Mouse (Mus musculus) lung, embryonic 15.5 days (tissue): ENCODE measurements around the gene Maml2. TPM values are rescaled to one million over a fixed set of nuclear protein-coding genes. Genes with fewer than 3 reads are reported as not detected.
A peak's percentile ranks its signal among the peaks of the same experiment; 100 is the strongest.

Source experiments
- ATAC-seq: fragments of 200-750 bp; cut with Nextera tagmentation; 2 replicates; pipeline ENCODE4 v1.8.0; 2017; ENCODE audit warnings: moderate number of reproducible peaks, borderline replicate concordance; ENCODE audit not compliant: low FRiP score, low TSS enrichment; ENCODE audit errors: extremely low read depth
- H3K27ac ChIP-seq: fragments of 300-500 bp; sonication (generic); 2 replicates; pipeline ENCODE4 v1.5.1; 2015; ENCODE audit warnings: moderate library complexity, mild to moderate bottlenecking, inconsistent platforms
- H3K27me3 ChIP-seq: fragments of 300-500 bp; sonication (generic); 2 replicates; pipeline ENCODE4 v1.6.1; 2015; ENCODE audit warnings: inconsistent platforms
- H3K36me3 ChIP-seq: fragments of 300-500 bp; sonication (generic); 2 replicates; pipeline ENCODE4 v1.6.1; 2015; ENCODE audit warnings: inconsistent platforms
- H3K4me1 ChIP-seq: fragments of 300-500 bp; sonication (generic); 2 replicates; pipeline ENCODE4 v1.6.1; 2015; ENCODE audit warnings: inconsistent platforms
- H3K4me2 ChIP-seq: fragments of 300-500 bp; sonication (generic); 2 replicates; pipeline ENCODE4 v1.6.1; 2015; ENCODE audit warnings: inconsistent platforms, mild to moderate bottlenecking, moderate library complexity
- H3K4me3 ChIP-seq: fragments of 300-500 bp; sonication (generic); 2 replicates; pipeline ENCODE4 v1.5.1; 2015; ENCODE audit warnings: mild to moderate bottlenecking, inconsistent platforms
- H3K9ac ChIP-seq: fragments of 300-500 bp; sonication (generic); 2 replicates; pipeline ENCODE4 v1.6.1; 2015; ENCODE audit warnings: inconsistent platforms
- H3K9me3 ChIP-seq: fragments of 300-500 bp; sonication (generic); 2 replicates; pipeline ENCODE4 v1.6.1; 2016; ENCODE audit warnings: inconsistent platforms
- WGBS: fragments of 180-500 bp; shearing (Covaris S2); methylation state at CpG from one replicate; pipeline ENCODE4 v1.1.7; 2015; 5-methylcytosine and 5-hydroxymethylcytosine counted together
- polyA plus RNA-seq: library from polyadenylated mRNA; unstranded; fragments of >200 nt; fragmentation: Nextera tagmentation; extraction: Ambion mirVana; gene quantifications from 2 replicates; pipeline ENCODE4 v1.2.1, GENCODE M21; 2015

Maml2 gene
- polyA plus RNA-seq, 1 experiment from 2014 or later = 14.5 TPM

DNA sequence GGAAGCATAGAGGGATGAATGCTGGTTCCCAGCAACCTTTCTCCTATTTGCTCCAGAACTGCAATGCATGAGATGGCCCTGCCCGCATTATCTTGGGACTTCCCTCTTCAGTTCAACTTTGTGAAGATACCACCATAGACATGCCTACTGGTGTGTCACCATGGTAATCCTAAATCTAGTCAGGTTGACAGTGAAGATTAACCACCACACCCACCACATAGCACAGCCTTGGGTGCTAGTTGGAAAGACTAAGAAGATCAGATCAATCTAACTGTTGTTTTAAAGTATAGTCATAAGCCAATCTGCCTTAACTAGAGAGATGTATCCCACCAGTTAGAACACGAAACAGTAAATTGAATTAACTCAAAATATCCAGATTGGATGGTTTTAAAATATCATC lies 381.9 kb downstream of the Maml2 start:
- Histone ChIP-seq H3K4me1 (peaks cover 10% of the 10 kb centered on the region; the same call in 1 of the 2 replicates), H3K27me3 (no peaks in the 10 kb centered on the region), H3K27ac (no peak overlapping the region), H3K9ac (no peak overlapping the region), H3K4me3 (no peak overlapping the region), H3K4me2 (no peak overlapping the region), H3K9me3 (no peaks in the 10 kb centered on the region), H3K36me3 (no peaks in the 10 kb centered on the region)
- ATAC-seq = no peak
- 93% methylated on average over 2 of the region's 2 CpGs for WGBS

DNA sequence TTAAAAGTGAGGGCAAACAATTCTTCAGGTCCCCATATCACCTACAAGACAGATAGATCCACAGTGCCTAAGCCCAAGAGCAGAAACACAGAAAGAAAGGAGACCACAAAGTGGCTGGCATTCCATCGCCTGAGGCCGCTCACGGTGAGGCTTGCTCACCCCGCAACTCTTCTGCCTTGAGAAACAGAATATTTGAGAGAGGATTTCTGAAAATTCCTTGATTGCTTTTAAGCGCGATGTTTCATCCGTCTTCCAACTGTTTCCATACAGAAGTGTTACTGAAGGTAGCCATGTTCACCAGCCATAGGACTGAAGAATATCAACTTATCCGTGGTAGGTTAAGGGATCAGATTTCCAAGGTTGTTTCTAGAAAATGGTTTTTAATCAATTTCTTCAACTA lies 383.4 kb downstream of the Maml2 start:
- H3K27ac ChIP-seq = peak overlapping the region; percentile 32
- H3K36me3 ChIP-seq = no peaks in the 10 kb centered on the region
- ATAC-seq = no peak
- no peak overlapping the region for H3K4me3 ChIP-seq
- WGBS = 67% methylated on average over 8 of the region's 8 CpGs
- H3K4me1 ChIP-seq = peaks cover 15% of the 10 kb centered on the region
- no peak overlapping the region for H3K9ac ChIP-seq
- no peaks in the 10 kb centered on the region for H3K9me3 ChIP-seq
- H3K27me3 ChIP-seq = no peaks in the 10 kb centered on the region
- peak overlapping the region; percentile 24; the same call in 1 of the 2 replicates for H3K4me2 ChIP-seq

DNA sequence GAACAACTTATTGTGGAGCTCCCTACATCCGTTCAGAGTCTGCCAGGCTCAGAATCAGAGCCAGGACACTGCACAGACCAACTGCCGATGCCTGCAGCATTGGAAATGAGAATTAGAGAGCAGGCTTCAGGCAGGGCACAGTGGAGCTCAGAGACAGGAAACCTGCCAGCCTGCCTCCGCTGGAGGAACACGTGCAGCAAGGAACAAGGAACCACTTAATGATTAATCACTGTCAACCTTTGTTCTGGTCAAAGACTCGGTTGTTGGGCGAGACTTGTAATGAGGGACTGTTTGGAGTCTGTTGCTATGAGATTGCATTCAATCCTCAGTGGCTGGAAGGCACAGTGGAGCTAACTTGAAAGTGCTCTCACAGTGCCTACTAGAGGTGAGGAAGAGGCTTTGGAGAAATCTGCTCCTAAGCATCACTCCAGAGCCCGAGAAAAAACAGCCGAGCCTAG lies 383.9 kb downstream of the Maml2 start:
- peak; percentile 60; the same call in 1 of the 2 replicates for ATAC-seq
- no peaks in the 10 kb centered on the region for H3K27me3 ChIP-seq
- no peaks in the 10 kb centered on the region for H3K36me3 ChIP-seq
- H3K4me3 ChIP-seq = no peak overlapping the region
- peak overlapping the region; percentile 32 for H3K27ac ChIP-seq
- H3K4me2 ChIP-seq = peak overlapping the region; percentile 24
- H3K4me1 ChIP-seq = peaks cover 15% of the 10 kb centered on the region
- H3K9me3 ChIP-seq = no peaks in the 10 kb centered on the region
- H3K9ac ChIP-seq = no peak overlapping the region
- 13% methylated on average over 8 of the region's 8 CpGs for WGBS

DNA sequence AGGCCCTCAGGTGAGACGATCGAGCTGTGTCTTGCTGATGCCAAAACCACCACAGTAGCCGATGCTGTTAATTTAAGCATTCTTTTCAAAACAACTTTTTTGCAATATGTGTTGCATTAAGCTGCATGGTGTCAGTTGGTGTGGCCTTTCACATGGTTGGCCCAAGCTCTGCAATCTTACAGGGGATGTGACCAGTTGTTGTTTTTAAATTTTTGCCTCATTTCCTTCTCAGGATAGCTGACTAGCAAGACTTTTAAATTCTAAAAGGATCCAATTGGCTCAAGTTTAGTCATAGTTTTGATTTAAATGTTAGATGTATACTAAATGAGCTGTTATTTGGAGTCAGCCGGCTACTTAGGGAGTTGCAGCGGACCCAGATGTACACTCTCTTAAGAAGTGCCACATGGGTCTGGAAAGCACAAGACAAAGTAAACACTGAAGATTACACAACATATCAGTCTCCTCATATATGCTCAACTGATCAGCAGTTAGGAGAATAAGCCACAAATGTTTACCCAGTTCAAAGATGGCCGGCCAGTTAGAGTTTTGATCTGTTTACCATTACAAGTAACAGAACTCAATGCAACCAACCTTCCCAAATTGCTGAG lies 386.7 kb downstream of the Maml2 start:
- H3K9ac ChIP-seq = no peak overlapping the region
- H3K36me3 ChIP-seq = no peaks in the 10 kb centered on the region
- WGBS = 61% methylated on average over 6 of the region's 6 CpGs
- H3K27ac ChIP-seq = peak overlapping the region; percentile 43
- H3K9me3 ChIP-seq = no peaks in the 10 kb centered on the region
- H3K27me3 ChIP-seq = no peaks in the 10 kb centered on the region
- peaks cover 21% of the 10 kb centered on the region for H3K4me1 ChIP-seq
- peak; percentile 89 for ATAC-seq
- no peak overlapping the region for H3K4me3 ChIP-seq
- no peak overlapping the region for H3K4me2 ChIP-seq

DNA sequence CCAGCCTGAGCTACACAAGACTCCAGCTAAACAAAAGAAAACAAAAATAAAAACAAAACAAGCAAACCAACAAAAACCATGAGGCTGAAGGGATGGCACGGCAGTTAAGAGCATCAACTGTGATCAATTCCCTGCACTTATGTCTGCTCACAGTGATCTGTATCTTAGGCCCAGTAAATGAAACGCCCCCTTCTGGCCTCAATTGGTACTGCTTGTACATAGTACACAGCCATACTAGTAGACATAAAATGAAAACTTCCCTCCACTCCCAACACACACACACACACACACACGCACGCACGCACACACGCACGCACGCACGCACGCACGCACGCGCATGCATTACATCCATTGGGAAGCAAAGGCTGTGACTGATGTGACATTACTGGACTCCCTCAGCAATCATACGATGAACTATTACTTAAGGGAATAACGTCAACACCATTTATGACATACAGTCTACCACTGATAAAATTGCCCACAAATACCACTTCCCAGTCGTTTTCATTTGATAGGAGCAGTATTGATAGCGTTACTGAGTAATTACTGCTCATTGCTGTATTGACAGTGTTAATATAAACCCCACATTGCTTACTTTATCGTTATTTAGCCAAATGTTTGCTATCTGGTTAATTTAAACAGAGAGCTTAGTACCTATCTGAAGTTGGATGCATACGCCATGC lies 389.4 kb downstream of the Maml2 start:
- H3K9ac ChIP-seq = no peak overlapping the region
- H3K27ac ChIP-seq = 0 out of 2 replicates have a peak overlapping the region, but pooled peaks have one; percentile 28
- H3K4me3 ChIP-seq = no peak overlapping the region
- no peak overlapping the region for H3K4me2 ChIP-seq
- no peak for ATAC-seq
- WGBS = 81% methylated on average over 19 of the region's 19 CpGs
- no peaks in the 10 kb centered on the region for H3K27me3 ChIP-seq
- H3K4me1 ChIP-seq = peaks cover 25% of the 10 kb centered on the region
- H3K9me3 ChIP-seq = no peaks in the 10 kb centered on the region
- no peaks in the 10 kb centered on the region for H3K36me3 ChIP-seq

DNA sequence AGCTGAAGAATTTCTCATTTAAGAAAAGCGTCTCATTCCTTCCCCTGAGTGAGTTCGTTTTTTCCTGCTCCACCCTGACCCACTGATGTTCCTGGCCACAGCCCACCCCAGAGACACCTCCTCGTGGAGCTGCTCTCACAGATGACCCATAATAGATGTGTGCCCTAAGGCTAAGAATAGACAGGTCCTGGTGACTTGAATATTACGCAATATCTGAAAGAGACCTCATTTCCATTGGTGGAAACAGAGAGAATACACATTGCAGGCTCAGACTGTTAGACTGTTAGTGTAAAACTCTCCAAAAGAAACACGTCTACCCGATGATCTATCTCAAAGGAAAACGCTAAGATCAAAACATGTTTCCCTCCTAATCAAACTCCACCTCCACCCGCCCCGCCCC lies 391.2 kb downstream of the Maml2 start:
- Histone ChIP-seq H3K27me3 (no peaks in the 10 kb centered on the region), H3K4me1 (peaks cover 29% of the 10 kb centered on the region), H3K9ac (no peak overlapping the region), H3K9me3 (no peaks in the 10 kb centered on the region), H3K4me2 (no peak overlapping the region), H3K4me3 (no peak overlapping the region), H3K36me3 (no peaks in the 10 kb centered on the region), H3K27ac (no peak overlapping the region)
- 66% methylated on average over 9 of the region's 9 CpGs for WGBS
- ATAC-seq = no peak

DNA sequence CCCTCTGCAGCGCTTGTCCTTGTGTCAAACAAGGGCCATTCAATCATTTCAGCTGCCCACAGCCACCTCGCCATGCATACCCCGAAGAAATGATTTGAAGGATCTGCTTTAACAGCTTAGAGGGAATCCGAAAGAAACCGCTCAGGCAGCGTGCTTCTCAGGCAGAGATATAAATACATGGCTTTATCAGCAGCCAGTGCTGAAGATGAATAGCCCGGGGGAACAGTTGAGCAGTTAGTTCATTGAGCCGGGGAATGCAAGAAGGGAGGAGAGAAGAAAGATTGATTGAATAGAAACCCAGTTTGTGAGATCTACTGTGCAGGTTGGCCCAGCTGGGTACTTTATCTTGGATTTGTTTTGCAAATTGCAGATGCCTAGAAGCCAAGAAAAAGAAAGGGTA lies 392.6 kb downstream of the Maml2 start:
- no peak overlapping the region for H3K4me3 ChIP-seq
- H3K9me3 ChIP-seq = no peaks in the 10 kb centered on the region
- H3K27ac ChIP-seq = no peak overlapping the region; the same call in 1 of the 2 replicates
- H3K36me3 ChIP-seq = no peaks in the 10 kb centered on the region
- WGBS = 40% methylated on average over 8 of the region's 8 CpGs
- no peak for ATAC-seq
- H3K4me2 ChIP-seq = no peak overlapping the region
- H3K9ac ChIP-seq = no peak overlapping the region
- no peaks in the 10 kb centered on the region for H3K27me3 ChIP-seq
- peaks cover 35% of the 10 kb centered on the region for H3K4me1 ChIP-seq

DNA sequence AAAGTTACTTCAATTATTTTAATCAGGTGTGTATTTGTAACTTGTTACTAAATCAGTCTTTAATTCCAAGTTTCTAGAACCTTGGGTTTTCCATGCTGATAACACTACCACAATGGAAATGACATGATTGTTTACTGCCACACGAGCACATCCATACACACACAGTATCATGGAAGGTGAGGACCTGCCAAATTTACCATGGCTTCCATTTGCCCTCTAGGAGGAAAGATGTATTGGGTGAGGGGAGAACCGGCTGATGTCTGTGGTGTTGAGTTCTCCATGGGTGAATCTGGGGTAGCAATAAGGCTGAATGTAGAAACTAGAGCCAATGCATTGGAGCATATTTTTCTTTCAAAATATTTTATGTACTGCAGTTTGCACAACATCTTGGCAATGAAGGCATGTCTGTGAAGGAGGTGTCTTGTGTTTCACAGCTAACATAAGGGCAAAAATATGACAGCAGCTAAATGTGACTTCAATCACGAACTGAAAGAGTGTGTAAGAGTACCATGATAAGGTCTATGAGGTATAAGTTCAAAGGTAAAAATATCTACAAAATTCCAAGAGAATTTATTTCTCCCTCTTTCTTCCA lies 396.0 kb downstream of the Maml2 start:
- Histone ChIP-seq H3K36me3 (no peaks in the 10 kb centered on the region), H3K9me3 (no peaks in the 10 kb centered on the region), H3K4me1 (peaks cover 42% of the 10 kb centered on the region), H3K9ac (no peak overlapping the region), H3K4me2 (0 out of 2 replicates have a peak overlapping the region, but pooled peaks have one; percentile 6), H3K27ac (peak overlapping the region; percentile 82), H3K4me3 (no peak overlapping the region), H3K27me3 (no peaks in the 10 kb centered on the region)
- peak; percentile 66; the same call in 1 of the 2 replicates for ATAC-seq
- WGBS = 50% methylated on average over 3 of the region's 3 CpGs

DNA sequence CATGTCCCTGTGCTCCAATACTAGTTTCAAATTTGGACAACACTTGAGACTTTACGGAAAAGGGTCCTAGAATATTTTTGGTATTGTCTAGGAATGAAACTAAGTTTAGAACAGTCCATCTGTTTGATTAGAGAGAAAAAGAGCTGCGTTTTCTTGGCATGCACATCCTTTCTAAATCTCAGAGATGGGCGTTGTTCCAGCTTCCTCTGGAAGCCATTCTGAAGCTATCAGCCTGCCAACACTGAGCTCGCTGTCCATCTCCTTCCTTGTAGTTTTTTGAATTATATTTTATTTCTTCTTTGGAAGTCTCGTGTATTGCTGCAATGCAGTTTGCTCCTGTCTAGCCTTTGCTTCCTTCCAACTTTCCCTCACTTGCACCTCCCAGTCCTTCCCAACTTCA lies 396.5 kb downstream of the Maml2 start:
- WGBS = 38% methylated on average over 5 of the region's 5 CpGs
- H3K27ac ChIP-seq = peak overlapping the region; percentile 82
- H3K4me2 ChIP-seq = 0 out of 2 replicates have a peak overlapping the region, but pooled peaks have one; percentile 6
- H3K36me3 ChIP-seq = no peaks in the 10 kb centered on the region
- peak; percentile 82; the same call in 1 of the 2 replicates for ATAC-seq
- H3K27me3 ChIP-seq = no peaks in the 10 kb centered on the region
- no peaks in the 10 kb centered on the region for H3K9me3 ChIP-seq
- no peak overlapping the region for H3K9ac ChIP-seq
- H3K4me3 ChIP-seq = no peak overlapping the region
- peaks cover 39% of the 10 kb centered on the region for H3K4me1 ChIP-seq

DNA sequence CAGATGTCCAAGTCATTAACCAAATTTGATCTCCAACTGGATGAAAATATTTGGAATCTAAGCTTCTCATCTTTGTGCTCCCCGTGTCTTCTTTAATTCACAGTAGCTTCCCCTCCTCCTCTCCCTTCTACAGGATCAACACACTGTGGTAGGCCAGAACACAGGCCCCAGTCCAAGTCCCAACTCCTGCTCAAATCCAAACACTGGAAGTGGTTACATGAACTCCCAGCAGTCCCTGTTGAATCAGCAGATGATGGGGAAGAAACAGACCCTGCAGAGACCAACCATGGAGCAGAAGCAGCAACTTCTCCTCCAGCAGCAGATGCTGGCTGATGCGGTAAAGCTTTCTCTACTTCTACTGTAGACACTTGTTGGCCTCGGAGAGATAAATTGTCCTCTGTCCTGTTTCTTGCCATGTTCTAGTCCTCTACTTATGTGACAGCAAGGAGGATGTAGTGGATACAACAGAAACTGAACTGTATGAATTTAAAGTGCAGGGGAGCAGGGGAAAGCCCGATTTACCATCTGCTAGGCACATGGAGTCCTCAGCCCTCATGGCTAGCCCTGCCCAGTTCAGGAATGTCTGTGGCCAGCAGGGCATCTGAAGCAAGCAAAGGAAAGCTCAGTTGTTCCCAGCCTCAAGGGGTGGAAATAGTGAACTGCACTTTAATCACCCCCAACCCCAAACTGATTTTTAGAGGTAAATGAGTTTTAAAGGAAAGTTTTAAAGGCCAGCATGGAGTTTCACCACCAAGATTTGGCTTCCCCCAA lies 399.5 kb downstream of the Maml2 start:
- Histone ChIP-seq H3K36me3 (no peaks in the 10 kb centered on the region), H3K27ac (peak overlapping the region; percentile 24; the same call in 1 of the 2 replicates), H3K4me1 (peaks cover 29% of the 10 kb centered on the region), H3K9ac (no peak overlapping the region), H3K4me2 (no peak overlapping the region), H3K4me3 (no peak overlapping the region), H3K27me3 (no peaks in the 10 kb centered on the region), H3K9me3 (no peaks in the 10 kb centered on the region)
- ATAC-seq = no peak
- WGBS = 65% methylated on average over 4 of the region's 4 CpGs

DNA sequence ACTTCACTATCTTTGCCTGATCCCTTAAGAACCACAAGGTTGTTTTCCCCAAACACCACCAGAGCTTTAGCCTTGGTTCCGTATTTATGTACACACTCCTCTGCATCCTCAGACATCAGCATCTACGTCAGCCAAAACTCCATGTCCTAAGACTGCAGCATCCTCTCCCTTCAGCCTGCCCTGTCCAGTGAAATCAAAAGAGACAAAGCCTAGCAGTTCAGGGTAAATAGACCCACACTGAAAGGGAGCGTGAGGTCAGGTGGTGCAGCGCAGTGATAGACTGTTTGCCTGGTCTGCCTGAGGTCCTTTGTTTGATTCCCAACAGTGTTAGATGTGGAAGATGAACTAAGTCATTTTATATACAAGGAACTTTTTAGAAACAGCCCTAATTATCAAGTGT lies 400.1 kb downstream of the Maml2 start:
- H3K27me3 ChIP-seq = no peaks in the 10 kb centered on the region
- no peaks in the 10 kb centered on the region for H3K9me3 ChIP-seq
- no peak overlapping the region for H3K9ac ChIP-seq
- WGBS = 75% methylated on average over 4 of the region's 4 CpGs
- no peak overlapping the region for H3K4me2 ChIP-seq
- no peak overlapping the region for H3K4me3 ChIP-seq
- no peak for ATAC-seq
- H3K27ac ChIP-seq = peak overlapping the region; percentile 24; the same call in 1 of the 2 replicates
- H3K36me3 ChIP-seq = no peaks in the 10 kb centered on the region
- H3K4me1 ChIP-seq = peaks cover 29% of the 10 kb centered on the region
